Mouse (Mus musculus): ENCODE data around the gene Lgalsl.

DNA sequence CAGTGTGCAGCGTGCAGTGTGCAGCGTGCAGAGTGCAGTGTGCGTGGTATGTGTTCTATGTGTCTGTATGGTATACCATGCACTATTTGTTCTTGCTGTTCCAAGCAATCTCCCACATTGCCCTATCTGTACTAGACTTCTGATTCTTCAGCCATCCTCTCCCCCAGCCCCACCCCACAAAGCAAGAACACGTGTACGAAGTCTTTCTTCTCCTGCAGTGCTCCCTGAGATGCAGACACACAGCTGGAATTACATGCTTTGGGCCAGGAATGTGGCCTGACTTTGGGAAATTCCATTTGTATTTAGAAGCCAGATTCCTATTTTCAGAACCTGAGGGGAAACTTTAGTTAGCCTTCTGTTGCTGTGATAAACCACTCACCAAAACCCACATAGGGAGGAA lies 18.5 kb upstream of the Lgalsl start:
- no peak for TF ChIP-seq TAL1 (IDR thresholded peaks at IDR 0.05; ENCODE audit: low read length)
- TF ChIP-seq GATA1 (IDR thresholded peaks at IDR 0.05; ENCODE audit: low read length), result no peak
